Mouse (Mus musculus): ENCODE data around the gene Spag6.

GRCm38 (mm10) chr2:18722208-18722830 lies 28.5 kb downstream of the Spag6 start:
- TF ChIP-seq POLR2A (IDR thresholded peaks at IDR 0.05; ENCODE audit: low read depth, low read length) = no peak
- TF ChIP-seq CTCF (conservative IDR thresholded peaks at IDR 0.05; ENCODE audit: insufficient read depth, insufficient read length, low read depth, low read length) = no peak
